Mouse (Mus musculus) layer of hippocampus, adult 9-11 months (tissue): ENCODE measurements around the gene Acpp.

Experiments
- DNase-seq: peaks from one replicate; pipeline ENCODE4 v3.0.0; 2022

Acpp gene

GRCm38 (mm10) chr9:104304376-104304775 lies 33.2 kb downstream of the Acpp start:
- no peak for DNase-seq

DNA sequence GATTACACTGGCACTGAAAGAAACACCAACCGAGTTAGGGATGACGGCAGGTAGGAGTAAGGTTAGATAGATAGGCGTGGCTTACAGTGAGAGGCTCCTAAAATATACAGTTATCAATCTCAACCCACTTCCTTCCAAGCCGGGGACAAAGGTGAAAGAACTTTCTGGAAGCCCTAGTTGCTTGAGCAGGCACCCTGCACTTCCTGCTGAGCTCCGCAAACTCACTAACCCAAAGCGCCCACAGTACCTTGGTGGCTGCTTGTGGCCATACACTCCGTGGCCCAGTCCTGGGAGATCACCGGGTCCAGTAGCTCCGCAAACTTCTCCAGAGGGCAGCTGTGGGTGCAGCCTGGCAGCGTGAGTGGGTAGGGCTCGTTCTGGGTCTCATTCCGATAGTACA lies 37.0 kb downstream of the Acpp start:
- DNase-seq = no peak

DNA sequence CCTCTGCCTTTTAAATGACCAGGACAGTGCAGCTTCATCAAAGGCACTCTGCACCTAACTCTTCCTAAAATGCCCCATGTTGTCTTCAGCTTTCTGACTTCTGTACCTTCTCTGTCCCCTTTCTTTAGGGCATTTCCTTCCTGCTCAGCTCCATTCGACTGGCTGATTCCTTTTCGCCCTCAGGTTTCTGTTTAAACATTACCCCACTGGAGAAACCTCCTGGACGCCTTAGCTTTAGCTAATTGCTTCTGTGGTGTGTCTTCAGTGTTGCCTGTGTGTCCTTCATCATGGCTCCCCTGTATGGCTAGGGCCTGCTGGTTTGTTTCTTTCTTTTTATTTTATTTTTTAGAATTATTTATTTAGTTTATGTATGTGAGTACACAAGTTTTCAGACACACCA lies 40.5 kb downstream of the Acpp start:
- DNase-seq = no peak

GRCm38 (mm10) chr9:104284934-104285333 lies 52.6 kb downstream of the Acpp start:
- no peak for DNase-seq

GRCm38 (mm10) chr9:104282536-104282935 lies 55.0 kb downstream of the Acpp start:
- DNase-seq = no peak

- no peak for DNase-seq
These were observed 55.8 kb downstream of the Acpp start for GRCm38 (mm10) chr9:104281737-104282136.

DNA sequence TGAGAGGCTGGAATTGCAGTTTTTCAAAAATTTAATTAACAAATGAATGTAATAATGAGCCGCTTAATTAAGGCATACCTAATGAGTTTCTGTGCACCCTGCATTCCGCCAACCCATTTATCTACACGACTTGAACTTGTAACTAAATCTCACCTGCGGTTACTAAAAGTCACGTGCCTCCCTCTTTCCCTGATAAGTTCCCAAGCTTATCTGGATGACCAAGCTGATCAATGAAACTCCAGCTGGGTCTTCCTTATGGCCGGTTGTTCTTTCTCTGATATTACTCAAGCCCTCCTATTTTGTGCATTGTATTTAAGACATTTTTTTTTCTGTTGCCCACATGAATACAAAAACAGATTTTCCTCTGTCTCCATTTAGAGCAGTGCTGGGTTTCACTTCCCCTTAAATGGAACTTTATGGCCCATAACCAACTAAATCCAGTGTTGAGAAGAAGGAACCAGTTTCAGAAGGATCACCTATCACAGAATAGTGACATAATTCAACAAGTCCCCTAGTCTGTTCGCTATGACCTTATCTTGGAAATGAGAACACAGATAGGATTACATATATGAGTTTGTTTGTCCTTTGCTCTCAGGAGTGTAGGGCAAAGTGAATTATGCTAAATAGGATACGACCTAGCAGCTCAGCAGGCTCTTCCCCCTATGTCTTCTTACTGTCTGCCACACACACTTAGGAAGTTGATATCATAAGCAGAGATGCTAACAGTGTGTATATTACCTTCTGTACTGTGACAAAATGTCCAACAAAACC lies 56.6 kb downstream of the Acpp start:
- no peak for DNase-seq

DNA sequence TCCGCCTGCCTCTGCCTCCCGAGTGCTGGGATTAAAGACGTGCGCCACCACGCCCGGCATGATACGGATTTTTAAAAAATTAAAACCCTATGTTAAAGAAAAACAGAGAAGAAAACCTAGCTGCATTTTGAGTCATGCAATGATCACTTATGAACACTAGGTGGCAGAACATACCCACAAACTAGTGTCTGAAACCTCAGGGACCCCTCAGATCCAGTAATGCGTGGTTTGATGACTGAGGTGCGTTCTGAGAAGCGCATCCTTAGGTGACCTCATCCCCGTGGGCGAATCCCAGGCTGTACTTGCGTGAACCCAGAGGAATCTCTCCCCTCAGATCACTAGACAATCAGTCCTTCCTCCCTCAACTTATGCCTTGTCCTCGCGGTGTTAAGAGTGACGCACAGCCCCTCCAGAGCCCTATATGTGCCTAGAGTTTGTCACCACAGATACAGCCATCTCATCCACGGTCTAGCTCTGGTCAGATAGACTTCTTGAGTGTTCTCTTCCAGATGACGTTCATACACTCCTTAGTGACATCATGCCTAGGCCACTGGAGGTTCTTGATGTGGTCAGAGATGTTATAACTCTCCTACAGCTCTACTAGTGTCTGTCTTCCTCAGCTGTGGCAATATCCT lies 59.9 kb downstream of the Acpp start:
- no peak for DNase-seq

GRCm38 (mm10) chr9:104275084-104275785 lies 62.3 kb downstream of the Acpp start:
- no peak for DNase-seq

DNA sequence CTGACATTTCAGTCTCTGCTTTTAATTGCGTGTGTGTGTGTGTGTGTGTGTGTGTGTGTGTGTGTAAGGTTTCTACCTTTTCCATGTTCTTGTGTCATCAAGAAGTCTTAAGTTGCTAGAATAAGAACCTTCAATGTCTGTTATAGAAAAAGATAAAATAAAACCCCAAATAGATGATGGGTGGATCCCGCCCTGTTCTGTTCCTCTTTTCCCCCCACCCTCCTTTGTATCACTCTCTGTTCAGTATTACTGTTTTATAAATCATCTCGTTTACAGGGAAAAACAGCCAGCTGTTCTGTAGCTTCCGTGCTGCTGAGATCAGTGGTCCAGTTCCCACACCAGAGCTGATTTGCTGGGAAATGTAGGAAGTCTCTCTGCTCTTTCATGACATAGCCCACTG lies 65.5 kb downstream of the Acpp start:
- DNase-seq = no peak

DNA sequence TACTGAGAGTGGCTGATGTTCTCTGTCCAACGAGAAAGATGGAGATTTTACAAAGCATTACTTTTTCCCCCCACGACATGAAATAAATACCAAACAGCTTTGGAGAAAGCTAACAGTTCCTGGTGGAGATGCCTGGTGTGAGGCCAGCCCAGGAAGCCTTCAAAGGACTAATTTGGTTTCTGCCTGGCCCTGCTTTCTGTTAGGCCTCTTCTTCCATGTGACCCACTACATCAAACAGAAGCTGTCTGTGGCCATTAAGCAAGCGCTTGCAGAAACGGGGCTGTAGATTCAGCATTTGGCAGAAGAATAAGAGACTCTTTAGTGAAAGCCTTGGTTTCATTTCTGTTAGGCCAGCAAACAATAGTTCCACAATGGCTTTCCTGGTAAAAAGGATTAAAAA lies 65.9 kb downstream of the Acpp start:
- peak; percentile 35 for DNase-seq

DNA sequence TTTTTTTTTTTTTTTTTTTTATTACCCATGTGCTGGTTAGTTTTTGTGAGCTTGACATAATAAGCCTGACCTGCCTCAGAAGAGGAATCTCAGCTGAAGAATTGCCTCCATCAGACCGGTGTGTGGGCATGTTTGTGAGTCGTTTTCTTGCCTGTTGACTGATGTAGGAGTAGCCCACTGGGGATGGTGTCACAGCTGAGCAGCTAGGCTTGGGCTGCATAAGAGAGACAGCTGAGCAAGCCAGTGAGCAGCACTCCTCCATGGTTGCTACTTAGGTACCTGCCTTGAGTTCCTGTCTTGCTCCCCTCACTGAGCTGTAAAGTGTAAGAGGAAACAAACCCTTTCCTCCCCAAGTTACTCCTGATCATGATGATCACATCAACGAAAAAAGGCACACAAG lies 67.6 kb downstream of the Acpp start:
- DNase-seq = no peak

- peak; percentile 71 for DNase-seq
These were observed 68.1 kb downstream of the Acpp start for GRCm38 (mm10) chr9:104269349-104269871.

GRCm38 (mm10) chr9:104264567-104264966 lies 73.0 kb downstream of the Acpp start:
- no peak for DNase-seq

- peak; percentile 99 for DNase-seq
These were observed 74.7 kb downstream of the Acpp start, which contains the start of gene Dnajc13 for GRCm38 (mm10) chr9:104262823-104263352. TSS of gene Dnajc13 (minus strand) at chr9:104262930.

- peak; percentile 32 for DNase-seq
These were observed 75.4 kb downstream of the Acpp start for GRCm38 (mm10) chr9:104262016-104262762.

GRCm38 (mm10) chr9:104260306-104260705 lies 77.2 kb downstream of the Acpp start:
- DNase-seq = no peak

DNA sequence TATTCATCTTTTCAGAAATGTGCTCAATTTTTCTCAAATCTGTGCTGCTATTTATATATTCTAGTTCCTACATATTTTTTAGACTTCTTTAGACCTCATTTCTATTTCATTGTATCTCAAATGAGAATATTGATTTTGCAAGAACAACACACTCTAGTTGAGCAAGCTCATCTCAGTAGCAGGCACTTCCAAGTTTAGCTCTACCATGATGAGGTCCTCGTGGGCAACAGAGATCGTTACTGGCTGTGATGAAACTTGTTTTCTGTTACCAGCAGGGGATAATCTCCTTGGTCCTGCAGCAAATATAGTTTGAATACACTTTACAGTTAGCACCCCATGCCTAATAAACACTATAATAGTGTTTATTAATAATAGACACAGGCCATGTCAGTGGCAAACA lies 81.5 kb downstream of the Acpp start:
- DNase-seq = no peak

DNA sequence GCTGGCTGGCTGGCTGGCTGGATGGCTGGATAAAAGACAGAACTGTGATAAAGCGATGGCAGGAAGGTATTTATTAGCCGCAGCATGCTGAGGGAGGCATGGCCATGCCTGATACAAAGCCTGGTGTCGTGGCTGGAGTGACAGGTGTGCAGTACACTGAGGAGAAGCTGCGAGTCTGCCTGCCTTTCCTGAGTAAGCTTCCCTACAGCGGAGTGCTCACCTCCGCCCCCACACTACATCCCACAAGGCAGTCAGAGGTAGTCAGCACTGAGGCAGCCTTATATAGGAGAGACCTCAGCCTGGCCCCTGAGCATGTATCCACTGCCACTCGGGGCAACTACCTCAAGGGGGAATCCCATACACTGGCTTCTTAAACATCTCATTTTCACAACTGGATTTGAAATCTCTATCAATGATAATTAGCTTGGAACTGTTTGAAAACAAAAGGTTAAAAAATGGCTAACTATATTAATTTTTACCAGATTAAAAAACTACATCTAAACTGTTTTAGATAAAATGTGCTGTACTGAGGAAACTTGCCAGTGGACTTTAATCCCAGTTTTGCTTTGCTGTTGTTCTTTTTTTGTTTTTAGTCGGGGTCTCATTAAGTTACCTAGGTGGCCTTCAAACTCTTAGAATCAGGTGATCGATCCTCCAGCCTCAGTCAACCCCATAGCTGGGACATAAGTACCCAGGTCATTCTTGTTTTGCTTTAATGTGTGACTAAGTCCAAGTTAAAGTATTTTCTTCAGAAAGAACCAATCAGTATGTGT lies 83.0 kb downstream of the Acpp start:
- no peak for DNase-seq

DNA sequence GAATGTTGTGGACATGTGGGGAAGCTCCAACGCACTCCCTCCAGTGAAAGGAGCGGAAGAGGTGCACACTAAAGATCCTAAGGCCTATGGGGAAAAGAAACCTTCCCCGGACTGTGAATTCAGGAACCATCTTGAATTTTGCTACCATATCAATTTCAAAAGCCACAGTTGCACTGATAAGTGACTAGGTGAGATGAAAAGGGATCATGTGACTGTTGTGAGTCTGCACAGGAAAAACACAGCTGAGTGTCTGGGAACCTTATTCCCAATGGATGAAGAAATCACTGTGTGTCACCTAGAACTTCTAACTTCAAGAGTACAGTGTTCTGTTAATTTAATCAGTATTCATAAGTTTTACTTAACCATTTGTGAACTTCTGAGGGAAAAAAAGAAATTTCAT lies 84.9 kb downstream of the Acpp start:
- no peak for DNase-seq

GRCm38 (mm10) chr9:104251687-104252086 lies 85.9 kb downstream of the Acpp start:
- no peak for DNase-seq

- no peak for DNase-seq
These were observed 86.4 kb downstream of the Acpp start for GRCm38 (mm10) chr9:104251111-104251510.
